Mouse (Mus musculus) brain, embryonic 14.5 days (tissue): ENCODE results near the gene Susd3. TPM values are rescaled to one million over a fixed set of nuclear protein-coding genes. Genes with fewer than 3 reads are reported as not detected.

Experiments used
- DNase-seq: peaks from one replicate; pipeline ENCODE4 v3.0.0-alpha.2; 2011; ENCODE audit warnings: low read depth
- CTCF ChIP-seq: fragments of 200-500 bp; IDR thresholded peaks from 2 replicates; pipeline ENCODE4 v1.5.1; 2012; ENCODE audit warnings: inconsistent platforms, mild to moderate bottlenecking, moderate library complexity, borderline replicate concordance; ENCODE audit not compliant: insufficient read depth, insufficient read length; ENCODE audit errors: extremely low read depth
- POLR2A ChIP-seq: fragments of 200-500 bp; IDR thresholded peaks from 2 replicates; pipeline ENCODE4 v1.6.1; 2012; ENCODE audit warnings: mild to moderate bottlenecking, inconsistent platforms, borderline replicate concordance; ENCODE audit not compliant: poor library complexity, insufficient read depth, insufficient read length, severe bottlenecking; ENCODE audit errors: extremely low read depth
- polyA plus RNA-seq: library from polyadenylated mRNA; depleted of rRNA; stranded (reverse); fragments of >200 nt; gene quantifications from 2 replicates; pipeline ENCODE4 v1.2.3, GENCODE M21; 2012

Susd3 gene
- polyA plus RNA-seq, 1 experiment, result 0.44 TPM

GRCm38 (mm10) chr13:49190876-49191672 is 57.4 kb downstream of the Susd3 start:
- no peak for TF ChIP-seq CTCF
- no peak for TF ChIP-seq POLR2A
- no peak for DNase-seq

GRCm38 (mm10) chr13:49189970-49190870 is 58.3 kb downstream of the Susd3 start:
- no peak for DNase-seq
- TF ChIP-seq CTCF (no peak), POLR2A (no peak)

DNA sequence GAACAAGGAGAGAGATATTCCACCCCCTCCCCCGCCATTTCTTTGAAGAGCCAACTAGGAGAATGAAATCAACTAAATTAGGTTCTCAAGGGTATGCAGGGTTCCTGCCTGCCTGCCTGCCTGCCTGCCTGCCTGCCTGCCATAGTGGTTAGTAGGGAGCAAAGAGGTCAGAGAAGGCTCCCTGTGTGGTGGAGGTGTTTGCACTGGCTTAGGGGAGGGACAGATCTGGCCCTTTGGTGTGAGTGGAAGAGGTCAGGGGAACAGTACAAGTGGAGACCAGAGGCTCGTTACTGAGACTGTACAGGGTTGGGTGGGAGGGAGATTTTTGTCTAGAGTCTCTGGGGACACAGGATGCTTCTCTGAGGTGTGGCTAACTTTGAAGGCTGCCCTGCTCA is 59.5 kb downstream of the Susd3 start:
- no peak for DNase-seq
- TF ChIP-seq POLR2A, result no peak
- TF ChIP-seq CTCF, result no peak

DNA sequence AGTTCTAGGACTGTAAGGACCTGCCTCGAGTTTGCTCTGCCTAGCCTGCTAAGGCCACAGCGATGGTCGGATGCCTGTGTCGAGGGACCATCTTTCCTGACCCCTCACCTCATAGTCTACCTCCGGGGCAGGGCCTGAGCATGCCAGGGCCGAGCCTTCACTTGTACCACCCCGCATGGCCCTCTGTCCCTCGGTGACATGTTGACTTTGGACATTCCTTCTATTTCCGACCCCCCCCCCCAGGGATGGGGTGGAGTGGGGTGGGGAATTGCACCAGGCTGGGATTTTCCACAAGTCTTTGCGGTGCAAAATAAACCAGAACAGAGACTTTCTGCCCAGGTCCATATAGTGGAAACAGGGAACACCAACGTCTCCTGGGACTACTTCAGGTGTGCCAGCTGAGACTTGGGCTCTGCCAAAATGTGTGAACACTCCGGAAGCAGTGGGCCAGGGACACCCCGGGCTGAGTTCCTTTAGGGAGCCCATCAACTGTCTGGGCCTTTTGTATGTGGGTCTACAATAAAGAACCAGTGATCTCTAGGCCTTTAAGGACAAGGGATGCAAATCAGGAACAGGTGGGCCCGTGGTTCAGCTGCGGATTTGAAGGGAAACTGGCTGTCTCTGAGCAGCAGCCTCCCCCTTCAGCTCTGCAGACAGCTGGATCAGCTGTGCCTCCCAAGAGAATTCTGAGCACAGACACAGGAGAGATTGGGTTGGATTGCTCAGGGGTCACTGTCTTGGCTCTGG is 60.1 kb downstream of the Susd3 start:
- peak; percentile 21 for DNase-seq
- TF ChIP-seq CTCF, result no peak
- no peak for TF ChIP-seq POLR2A

DNA sequence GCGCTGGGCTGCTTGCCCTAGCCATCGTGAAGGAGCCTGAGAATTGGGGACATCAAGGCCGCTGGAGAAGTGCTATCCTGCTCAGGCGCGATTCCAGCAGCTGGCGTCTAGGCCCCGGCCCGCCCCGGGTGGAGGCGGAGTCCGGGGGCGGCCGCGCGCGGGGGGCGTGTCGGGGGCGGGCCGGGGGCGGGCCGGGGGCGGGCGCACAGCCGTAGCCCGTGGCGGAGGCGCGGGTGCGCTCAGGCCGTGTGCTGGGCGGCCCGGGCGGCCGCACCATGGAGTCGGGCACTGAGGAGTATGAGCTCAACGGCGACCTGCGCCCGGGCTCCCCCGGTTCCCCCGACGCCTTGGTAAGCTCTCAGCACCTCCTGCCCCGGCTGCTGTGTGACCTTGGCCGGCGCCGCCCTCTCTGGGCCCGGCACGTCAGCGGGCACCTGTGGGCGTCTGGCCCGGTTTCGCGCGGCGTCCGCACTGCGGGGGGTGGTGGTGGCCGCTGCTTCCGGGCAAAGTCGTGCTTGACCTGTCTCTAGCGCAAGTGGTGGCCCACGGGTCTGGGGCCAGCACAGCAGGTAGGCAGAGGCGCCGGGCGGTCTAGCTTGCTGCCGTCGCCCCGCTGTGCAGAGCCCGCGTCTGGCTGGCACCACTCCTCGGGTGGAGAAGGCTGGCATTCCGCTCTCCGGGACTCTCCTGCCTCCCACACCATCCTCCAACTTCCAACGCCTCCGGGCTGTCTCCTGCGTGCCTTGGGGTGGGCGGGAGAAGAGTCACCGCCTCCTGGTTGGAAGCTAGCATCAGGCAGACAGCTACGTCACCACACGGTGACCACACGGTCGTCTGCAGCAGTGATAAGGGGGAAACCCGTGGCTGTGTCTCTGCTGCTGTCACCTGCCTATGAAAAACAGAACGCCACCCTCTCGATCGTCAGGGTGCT is 61.0 kb downstream of the Susd3 start, which contains the start of gene Ninj1:
TSS of gene Ninj1 (plus strand) at position 198 of the 931 bp plus-strand sequence.
- DNase-seq, result peak; percentile 85
- no peak for TF ChIP-seq CTCF
- TF ChIP-seq POLR2A, result peak; percentile 87

DNA sequence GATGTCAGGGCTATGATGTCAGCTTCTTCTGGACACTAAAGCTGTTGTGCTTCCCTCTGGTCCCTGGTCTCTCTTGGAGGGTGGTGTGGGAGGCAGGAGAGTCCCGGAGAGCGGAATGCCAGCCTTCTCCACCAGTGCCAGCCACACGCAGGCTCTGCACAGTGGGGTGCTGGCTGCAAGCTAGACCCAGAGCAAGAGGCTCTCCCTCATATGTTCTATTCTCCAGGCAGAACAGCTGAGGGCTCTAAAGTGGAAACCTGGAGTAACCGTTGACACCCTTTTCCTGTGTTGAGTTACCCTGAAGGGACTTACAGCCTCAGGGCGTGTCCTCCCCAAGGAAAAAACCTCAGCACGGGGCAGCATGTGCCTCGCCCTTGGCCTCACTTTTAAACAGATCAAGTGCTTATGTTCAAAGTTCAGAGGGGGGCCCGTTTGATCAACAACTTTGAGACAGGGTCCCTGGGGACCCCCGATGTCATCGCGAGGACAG is 61.7 kb downstream of the Susd3 start:
- DNase-seq, result no peak
- TF ChIP-seq CTCF (no peak), POLR2A (no peak)

- DNase-seq, result no peak
- TF ChIP-seq POLR2A (no peak), CTCF (no peak)
Measured at GRCm38 (mm10) chr13:49183646-49184045, 64.9 kb downstream of the Susd3 start.

- no peak for TF ChIP-seq POLR2A
- no peak for TF ChIP-seq CTCF
- DNase-seq, result no peak
Measured at GRCm38 (mm10) chr13:49183161-49183560, 65.3 kb downstream of the Susd3 start.

DNA sequence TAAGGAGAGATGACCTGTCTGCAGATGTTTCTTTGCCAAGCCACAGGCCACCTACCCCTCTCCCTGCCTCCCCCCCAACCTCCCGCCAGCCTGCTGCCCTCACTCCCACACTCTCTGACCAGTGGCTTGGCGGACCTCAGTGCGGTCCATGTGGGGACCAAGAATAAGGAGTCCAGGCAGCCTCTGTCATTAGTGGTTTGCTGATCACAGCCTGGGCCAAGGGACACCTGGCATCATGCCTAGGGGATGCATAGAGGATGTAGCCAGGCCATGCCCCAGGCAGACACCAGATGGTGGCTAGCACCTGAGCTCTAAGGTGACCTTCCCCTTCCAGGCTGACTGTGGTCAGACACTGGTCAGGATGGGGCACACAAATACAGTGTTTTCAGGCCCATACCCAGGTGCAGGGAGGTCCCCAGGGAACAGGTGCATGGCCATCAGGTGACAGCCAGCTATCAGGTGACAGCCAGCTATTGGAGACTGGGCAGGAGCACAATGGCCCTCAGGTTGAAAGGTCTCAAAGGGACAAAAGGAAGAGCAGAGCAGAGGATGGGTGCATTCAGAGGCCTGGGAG is 67.0 kb downstream of the Susd3 start:
- no peak for DNase-seq
- TF ChIP-seq CTCF (no peak), POLR2A (no peak)
